7 mouse cellular contexts compared by ENCODE assay signal in genomic region chr2:119018391-119019122, GRCm38 (mm10). TPM values are rescaled to one million over a fixed set of nuclear protein-coding genes. Genes with fewer than 3 reads are reported as not detected.
A peak's percentile ranks its signal among the peaks of the same experiment; 100 is the strongest.
DNase-seq lines count a peak whose midpoint lies in the region; ATAC-seq and TF ChIP-seq lines count a peak whose summit lies in the region.

No protein-coding gene starts in this region.

- 0 out of 2 replicates have a peak, but pooled peaks have one; percentile 26 for ATAC-seq in embryonic facial prominence, embryonic 13.5 days (ENCODE audit: insufficient number of reproducible peaks, insufficient read depth, low FRiP score, low TSS enrichment, low read depth)
- 0 out of 2 replicates have a peak, but pooled peaks have one; percentile 35 for ATAC-seq in heart, embryonic 11.5 days (replicated peaks; ENCODE audit: insufficient number of reproducible peaks, low FRiP score, low TSS enrichment)
- ATAC-seq in limb, embryonic 13.5 days (ENCODE audit: low FRiP score, low read depth) = peak; percentile 83
- ATAC-seq in stomach, postnatal 0 days (ENCODE audit: low FRiP score, low TSS enrichment) = peak; percentile 43; the same call in 1 of the 2 replicates

- WGBS in embryonic facial prominence, embryonic 13.5 days = 50% methylated on average over 22 of the region's 22 CpGs
- 50% methylated on average over 22 of the region's 22 CpGs for WGBS in heart, embryonic 11.5 days (ENCODE audit: insufficient replicate concordance)
- WGBS in limb, embryonic 13.5 days = 43% methylated on average over 22 of the region's 22 CpGs
- WGBS in stomach, postnatal 0 days = 41% methylated on average over 22 of the region's 22 CpGs

- H3K27me3 ChIP-seq in embryonic facial prominence, embryonic 13.5 days = no peaks in the 10 kb centered on the region
- H3K27me3 ChIP-seq in heart, embryonic 11.5 days (ENCODE audit: control insufficient read depth, insufficient read depth, low read length) = no peaks in the 10 kb centered on the region
- no peaks in the 10 kb centered on the region for H3K27me3 ChIP-seq in limb, embryonic 13.5 days
- no peaks in the 10 kb centered on the region for H3K27me3 ChIP-seq in stomach, postnatal 0 days (ENCODE audit: control insufficient read depth, insufficient read depth, low read length)

- no peaks in the 10 kb centered on the region; the same call in 1 of the 2 replicates for H3K9me3 ChIP-seq in embryonic facial prominence, embryonic 13.5 days
- H3K9me3 ChIP-seq in heart, embryonic 11.5 days (replicated peaks; ENCODE audit: control insufficient read depth, low read length) = no peaks in the 10 kb centered on the region
- H3K9me3 ChIP-seq in limb, embryonic 13.5 days = 0 out of 2 replicates have a peak, but pooled peaks cover 4% of the 10 kb centered on the region
- no peaks in the 10 kb centered on the region for H3K9me3 ChIP-seq in stomach, postnatal 0 days (ENCODE audit: control insufficient read depth, low read length)

- 0 out of 2 replicates have a peak overlapping the region, but pooled peaks have one; percentile 9 for H3K4me2 ChIP-seq in embryonic facial prominence, embryonic 13.5 days
- H3K4me2 ChIP-seq in heart, embryonic 11.5 days = peak overlapping the region; percentile 34; the same call in 1 of the 2 replicates
- H3K4me2 ChIP-seq in limb, embryonic 13.5 days (replicated peaks) = peak overlapping the region; percentile 44
- H3K4me2 ChIP-seq in stomach, postnatal 0 days (replicated peaks; ENCODE audit: low read depth) = peak overlapping the region; percentile 39; the same call in 1 of the 2 replicates

- peak overlapping the region; percentile 58; the same call in 1 of the 2 replicates for H3K9ac ChIP-seq in embryonic facial prominence, embryonic 13.5 days
- no peak overlapping the region for H3K9ac ChIP-seq in heart, embryonic 11.5 days (ENCODE audit: low read depth, low read length)
- H3K9ac ChIP-seq in limb, embryonic 13.5 days = 0 out of 2 replicates have a peak overlapping the region, but pooled peaks have one; percentile 35
- 0 out of 2 replicates have a peak overlapping the region, but pooled peaks have one; percentile 13 for H3K9ac ChIP-seq in stomach, postnatal 0 days (ENCODE audit: low read length)

- peak; percentile 55 for DNase-seq in embryo, embryonic 11 days
- peak; percentile 38 for DNase-seq in stomach, postnatal 0 days (ENCODE audit: low spot score)
- DNase-seq in thymus, postnatal 36 days = no peak
- DNase-seq in cerebellum, adult 11-12 months = no peak

- H3K36me3 ChIP-seq in embryonic facial prominence, embryonic 13.5 days = peaks cover 48% of the 10 kb centered on the region
- H3K36me3 ChIP-seq in heart, embryonic 11.5 days (ENCODE audit: control insufficient read depth, insufficient read depth, low read length) = peaks cover 18% of the 10 kb centered on the region
- H3K36me3 ChIP-seq in limb, embryonic 13.5 days = peaks cover 41% of the 10 kb centered on the region
- H3K36me3 ChIP-seq in stomach, postnatal 0 days (ENCODE audit: control insufficient read depth, insufficient read depth, low read length) = peaks cover 11% of the 10 kb centered on the region; the same call in 1 of the 2 replicates

- TF ChIP-seq EP300 in stomach, postnatal 0 days (optimal IDR thresholded peaks at IDR 0.05) = no peak

- no peak overlapping the region for H3K4me3 ChIP-seq in embryonic facial prominence, embryonic 13.5 days
- no peak overlapping the region for H3K4me3 ChIP-seq in heart, embryonic 11.5 days (ENCODE audit: low read depth, low read length)
- no peak overlapping the region for H3K4me3 ChIP-seq in limb, embryonic 13.5 days
- H3K4me3 ChIP-seq in stomach, postnatal 0 days (ENCODE audit: low read depth, low read length) = 0 out of 2 replicates have a peak overlapping the region, but pooled peaks have one; percentile 8

- TF ChIP-seq CTCF in stomach, postnatal 0 days (IDR thresholded peaks at IDR 0.05; ENCODE audit: low read depth) = no peak

- H3K27ac ChIP-seq in embryonic facial prominence, embryonic 13.5 days = peak overlapping the region; percentile 33; the same call in 1 of the 2 replicates
- H3K27ac ChIP-seq in heart, embryonic 11.5 days (ENCODE audit: low read depth, low read length) = 0 out of 2 replicates have a peak overlapping the region, but pooled peaks have one; percentile 17
- H3K27ac ChIP-seq in limb, embryonic 13.5 days = peak overlapping the region; percentile 40; the same call in 1 of the 2 replicates
- peak overlapping the region; percentile 81 for H3K27ac ChIP-seq in stomach, postnatal 0 days (replicated peaks)

- peaks cover 8% of the 10 kb centered on the region for H3K4me1 ChIP-seq in embryonic facial prominence, embryonic 13.5 days
- peaks cover 9% of the 10 kb centered on the region for H3K4me1 ChIP-seq in heart, embryonic 11.5 days (ENCODE audit: control insufficient read depth, insufficient read depth, low read length)
- peaks cover 13% of the 10 kb centered on the region for H3K4me1 ChIP-seq in limb, embryonic 13.5 days
- no peaks in the 10 kb centered on the region for H3K4me1 ChIP-seq in stomach, postnatal 0 days (replicated peaks; ENCODE audit: control insufficient read depth, insufficient read depth)

RNA-seq across cellular contexts. Expression of gene Ccdc32, which starts 10.6 kb away (rescaled TPM):
- 25.4 and 25.7 TPM in 2 replicates for polyA plus RNA-seq in embryonic facial prominence, embryonic 13.5 days (2015; fragmentation: Nextera tagmentation; extraction: Ambion mirVana)
- 16.4 and 17.1 TPM in 2 replicates for polyA plus RNA-seq in heart, embryonic 11.5 days (2014; fragmentation: Nextera tagmentation; extraction: Ambion mirVana)
- 22.8 and 23.1 TPM in 2 replicates for polyA plus RNA-seq in limb, embryonic 13.5 days (2015; fragmentation: Nextera tagmentation; extraction: Ambion mirVana)
- polyA plus RNA-seq in stomach, postnatal 0 days (2015; fragmentation: Nextera tagmentation; extraction: Ambion mirVana) = 20.7 and 21.3 TPM in 2 replicates

RNA-seq across cellular contexts. Expression of gene Rpusd2, which starts 16.0 kb away (rescaled TPM):
- polyA plus RNA-seq in embryonic facial prominence, embryonic 13.5 days (2015; fragmentation: Nextera tagmentation; extraction: Ambion mirVana) = 4.2 and 4.9 TPM in 2 replicates
- 4.0 and 4.8 TPM in 2 replicates for polyA plus RNA-seq in heart, embryonic 11.5 days (2014; fragmentation: Nextera tagmentation; extraction: Ambion mirVana)
- 4.5 and 4.8 TPM in 2 replicates for polyA plus RNA-seq in limb, embryonic 13.5 days (2015; fragmentation: Nextera tagmentation; extraction: Ambion mirVana)
- 1.8 and 2.0 TPM in 2 replicates for polyA plus RNA-seq in stomach, postnatal 0 days (2015; fragmentation: Nextera tagmentation; extraction: Ambion mirVana)

RNA-seq across cellular contexts. Expression of gene Knl1, which starts 28.4 kb away (rescaled TPM):
- polyA plus RNA-seq in embryonic facial prominence, embryonic 13.5 days (2015; fragmentation: Nextera tagmentation; extraction: Ambion mirVana) = 56.7 and 58.6 TPM in 2 replicates
- polyA plus RNA-seq in heart, embryonic 11.5 days (2014; fragmentation: Nextera tagmentation; extraction: Ambion mirVana) = 26.5 and 30.9 TPM in 2 replicates
- 54.7 and 56.3 TPM in 2 replicates for polyA plus RNA-seq in limb, embryonic 13.5 days (2015; fragmentation: Nextera tagmentation; extraction: Ambion mirVana)
- polyA plus RNA-seq in stomach, postnatal 0 days (2015; fragmentation: Nextera tagmentation; extraction: Ambion mirVana) = 9.9 and 15.5 TPM in 2 replicates

Comparison
In these comparisons a context has a peak if more than half of its experiments do, and no peak if none do; other contexts are left out.
1. DNase-seq: peak in embryo, embryonic 11 days (single experiment) and stomach, postnatal 0 days (single experiment); none in thymus, postnatal 36 days (0 of 2) and cerebellum, adult 11-12 months (single experiment).
2. ATAC-seq: peak in every context shown above with its lines; median percentile 83 in limb, embryonic 13.5 days; 43 in stomach, postnatal 0 days; 35 in heart, embryonic 11.5 days; 26 in embryonic facial prominence, embryonic 13.5 days.
3. H3K27ac ChIP-seq: peak in every context shown above with its lines; median percentile 81 in stomach, postnatal 0 days; 40 in limb, embryonic 13.5 days; 33 in embryonic facial prominence, embryonic 13.5 days; 17 in heart, embryonic 11.5 days.
4. Peak in every context shown above with its lines, with median percentiles within 50 percentile points of each other: H3K4me2 ChIP-seq.